Mouse (Mus musculus): ENCODE results near the gene Gnaz. TPM values are rescaled to one million over a fixed set of nuclear protein-coding genes. Genes with fewer than 3 reads are reported as not detected.
A peak's percentile ranks its signal among the peaks of the same experiment; 100 is the strongest.
"Not testable (repeated sequence)": the region's sequence is repeated elsewhere in the genome, so short reads cannot be mapped to it uniquely, and the experiment has no call there.

The Gnaz gene
- total RNA-seq, 2 experiments from 2014 or later, result 0.36 to 0.46 TPM

DNA sequence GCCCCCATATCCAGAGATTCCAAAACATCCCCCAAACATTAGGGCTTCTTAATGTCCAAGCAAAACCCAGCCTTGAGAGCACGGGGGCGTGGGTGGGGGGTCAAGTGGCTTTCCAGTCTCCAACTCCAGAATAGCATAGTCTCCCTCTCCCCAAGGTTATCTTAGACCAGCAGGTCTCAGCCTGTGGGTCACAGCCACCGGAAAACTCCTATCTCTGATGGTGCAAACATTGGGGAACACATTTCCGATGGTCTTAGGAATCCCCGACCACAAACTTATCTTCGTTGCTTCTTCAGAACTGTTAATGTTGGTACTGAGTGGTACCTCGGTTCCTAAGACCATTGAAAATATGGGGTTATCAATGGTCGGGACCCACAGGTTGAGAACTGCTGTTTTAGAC, 61.8 kb downstream of the Gnaz start:
- DNase-seq (ENCODE audit: low spot score), result no peak

DNA sequence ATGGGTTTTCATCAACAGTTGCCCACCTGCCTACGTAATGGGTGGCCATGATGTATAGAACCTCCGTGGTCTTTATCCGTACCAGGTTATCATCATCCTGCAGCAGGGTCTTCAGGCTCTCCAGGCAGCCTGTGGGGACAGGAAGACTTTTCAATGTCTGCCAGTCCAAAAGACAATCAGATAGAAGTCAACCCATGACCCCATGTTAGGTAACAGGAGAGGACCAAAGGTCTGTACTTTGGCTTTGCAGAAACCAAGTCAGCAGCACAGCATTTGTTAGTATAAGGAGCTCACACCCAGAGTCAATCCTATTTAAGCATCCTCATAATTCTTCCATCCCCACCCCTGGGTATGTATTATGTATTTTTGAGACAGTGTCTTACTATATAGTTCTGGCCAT, 62.7 kb downstream of the Gnaz start:
- no peak for DNase-seq (ENCODE audit: low spot score)

DNA sequence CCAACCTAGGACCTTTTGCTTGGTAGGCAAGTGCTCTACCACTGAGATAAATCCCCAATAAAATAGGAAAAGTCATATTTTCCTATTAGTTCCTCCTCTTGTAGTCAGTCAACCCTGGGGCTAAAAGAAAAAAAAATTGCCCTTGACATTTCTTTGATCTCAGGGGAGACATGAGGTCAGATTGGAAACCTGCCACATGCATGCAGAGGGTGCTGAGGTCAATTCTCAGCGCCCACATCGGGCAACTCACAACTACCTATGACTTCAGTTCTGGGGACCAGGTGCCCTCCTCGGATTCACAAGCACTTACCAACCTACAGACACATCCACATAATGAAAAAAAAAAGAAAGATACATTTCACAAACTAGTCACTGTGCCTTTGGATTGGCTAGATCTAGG, 63.3 kb downstream of the Gnaz start:
- no peak for DNase-seq (ENCODE audit: low spot score)

DNA sequence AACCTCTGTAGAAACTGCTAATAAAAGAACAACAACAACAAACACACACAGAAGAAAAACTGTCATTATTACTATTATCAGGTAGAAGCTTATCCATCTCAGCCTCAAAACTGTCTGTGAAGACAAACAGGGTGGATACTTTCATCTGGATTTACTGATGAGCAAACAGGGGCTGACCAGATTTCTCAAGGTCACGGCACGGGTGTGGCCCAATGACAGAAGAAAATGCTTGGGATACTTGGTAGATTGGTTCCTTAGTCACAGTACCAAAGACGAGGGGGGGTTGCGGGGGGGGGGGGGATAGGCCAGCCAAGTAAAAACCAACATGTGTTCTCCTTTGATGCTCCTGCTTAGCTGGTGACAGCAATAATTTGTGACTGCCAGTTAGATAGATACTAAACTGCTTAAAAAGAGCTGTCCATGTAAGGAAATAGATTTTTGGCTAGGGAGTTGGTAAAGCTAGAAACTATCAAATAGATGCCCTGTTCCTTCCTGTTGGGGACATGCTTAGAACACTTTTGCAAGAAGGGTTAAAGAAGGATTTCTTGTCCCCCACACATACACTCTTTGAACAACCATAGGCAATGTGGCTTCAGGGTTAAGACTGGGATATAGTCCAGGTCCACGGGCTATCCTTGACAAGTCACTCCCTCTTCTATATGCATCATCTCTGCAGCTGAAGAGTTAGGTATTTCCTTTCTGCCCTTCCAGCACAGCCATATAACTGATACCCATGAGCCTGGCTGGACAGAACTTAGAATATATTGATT, 64.6 kb downstream of the Gnaz start:
- no peak for DNase-seq (ENCODE audit: low spot score)

DNA sequence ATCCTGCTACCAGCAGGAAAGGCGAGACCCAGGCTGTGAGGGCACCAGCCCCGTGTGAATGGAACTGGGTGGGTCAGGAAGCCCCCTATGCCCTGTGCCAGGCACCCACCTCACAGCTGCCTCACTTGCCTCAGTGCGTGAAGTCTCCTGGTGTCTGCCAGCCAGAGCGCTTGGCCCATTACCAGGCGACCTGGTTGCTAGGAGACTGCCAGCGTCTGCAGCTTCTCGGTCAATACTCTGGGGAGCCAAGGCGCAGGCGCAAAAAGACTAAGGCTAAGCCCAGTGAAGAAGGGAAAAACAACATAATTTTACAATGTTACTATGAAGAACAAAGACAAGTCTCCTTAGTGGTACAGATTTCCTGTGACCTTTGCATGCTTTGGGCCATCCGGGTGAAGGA, 65.4 kb downstream of the Gnaz start, which contains the start of gene Rsph14:
TSS of gene Rsph14 (minus strand) at position 192 of the 400 bp plus-strand sequence.
- DNase-seq (ENCODE audit: low spot score), result peak; percentile 69

DNA sequence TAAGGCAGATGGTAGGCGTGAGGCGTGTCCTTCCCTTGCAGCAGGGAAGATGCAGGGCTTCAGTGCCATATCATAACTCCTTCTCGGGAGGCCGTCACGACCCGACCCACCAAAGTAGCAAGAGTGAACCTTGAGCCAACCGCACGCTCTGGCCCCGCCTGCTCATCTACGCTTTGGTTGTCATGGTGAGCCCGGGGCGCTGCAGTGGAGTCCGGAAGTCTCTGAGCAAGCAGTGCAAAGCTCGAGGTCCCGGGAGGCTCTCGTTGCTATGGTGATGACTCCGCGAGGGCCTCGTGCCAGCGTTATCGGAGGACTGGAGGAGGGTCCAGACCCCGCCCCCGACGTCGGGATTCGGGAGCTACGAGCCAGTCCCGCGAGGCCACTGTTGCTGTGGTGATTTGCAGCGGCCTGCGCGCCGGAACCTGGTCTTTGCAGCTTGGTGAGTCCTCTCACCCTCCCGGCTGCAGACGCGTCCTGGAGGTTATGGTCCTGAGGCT, 70.0 kb downstream of the Gnaz start, which contains the start of gene Rab36:
TSS of gene Rab36 (plus strand) at position 176 of the 497 bp plus-strand sequence.
- DNase-seq (ENCODE audit: low spot score), result peak; percentile 91

DNA sequence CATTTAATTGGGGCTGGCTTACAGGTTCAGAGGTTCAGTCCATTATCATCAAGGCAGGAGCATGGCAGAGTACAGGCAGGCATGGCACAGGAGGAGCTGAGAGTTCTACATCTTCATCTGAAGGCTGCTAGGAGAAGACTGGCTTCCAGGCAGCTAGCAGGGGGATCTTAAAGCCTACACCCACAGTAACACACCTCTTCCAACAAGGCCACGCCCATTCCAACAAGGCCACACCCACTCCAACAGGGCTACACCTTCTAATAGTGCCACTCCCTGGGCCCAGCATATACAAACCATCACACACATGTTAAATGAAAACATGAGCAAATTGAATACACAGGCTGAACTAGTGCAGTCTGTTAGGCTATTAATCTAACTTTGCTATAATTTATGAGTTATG, 75.1 kb downstream of the Gnaz start:
- not testable (repeated sequence) for DNase-seq (ENCODE audit: low spot score)

DNA sequence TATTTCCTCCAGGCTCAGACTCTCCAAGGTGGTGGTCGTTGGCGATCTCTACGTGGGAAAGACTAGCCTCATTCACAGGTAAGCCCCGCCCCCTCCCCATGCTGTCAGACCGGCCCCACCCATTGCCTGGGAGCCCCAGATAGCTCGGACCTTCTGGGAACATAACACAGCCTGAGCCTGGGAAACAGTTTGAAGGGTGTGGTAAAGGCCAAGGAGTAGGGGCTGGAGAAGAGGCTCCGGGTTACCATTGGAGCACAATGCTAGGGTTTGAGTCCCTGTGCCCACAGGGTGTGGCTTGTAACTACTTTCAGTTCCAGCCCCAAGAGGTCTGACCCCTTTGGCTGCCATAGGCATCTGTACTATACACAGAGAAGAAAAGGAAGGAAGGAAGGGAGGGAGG, 77.5 kb downstream of the Gnaz start:
- no peak for DNase-seq (ENCODE audit: low spot score)

DNA sequence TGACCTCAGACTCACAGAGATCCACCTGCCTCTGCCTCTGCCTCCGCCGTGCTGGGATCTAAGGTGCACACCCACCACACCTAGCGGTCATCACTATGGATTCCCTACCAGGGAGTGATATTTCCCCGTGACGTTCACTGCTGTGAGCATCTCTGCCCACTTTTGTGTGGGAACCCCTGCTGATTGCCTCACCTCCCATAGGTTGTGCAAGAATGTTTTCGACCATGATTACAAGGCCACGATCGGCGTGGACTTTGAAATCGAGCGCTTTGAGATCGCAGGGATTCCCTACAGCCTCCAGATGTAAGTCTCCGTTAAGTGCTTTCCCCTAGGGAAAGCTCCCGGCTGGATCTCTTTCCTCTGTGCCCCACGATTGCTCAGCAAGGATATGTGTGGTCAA, 78.9 kb downstream of the Gnaz start:
- DNase-seq (ENCODE audit: low spot score), result no peak

DNA sequence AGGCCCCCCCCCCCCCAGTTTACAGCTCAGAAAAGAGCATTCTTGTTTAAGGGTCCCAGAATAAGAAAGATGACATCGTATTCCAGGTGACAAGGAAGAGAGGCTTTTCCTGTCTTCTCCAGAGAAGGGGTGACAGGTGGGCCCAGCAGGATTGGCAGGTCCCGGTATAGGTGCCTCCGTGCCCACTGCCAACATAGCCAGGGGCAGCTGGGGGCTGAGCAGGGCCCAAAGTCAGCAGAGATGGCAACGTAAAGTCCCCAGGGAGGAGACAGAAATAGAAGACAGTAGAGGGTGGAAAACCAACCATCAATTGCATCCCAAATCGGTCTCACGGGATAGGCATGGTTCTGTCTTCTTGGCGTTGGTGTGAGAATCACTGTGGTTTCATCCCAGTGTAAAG, 81.7 kb downstream of the Gnaz start:
- no peak for DNase-seq (ENCODE audit: low spot score)

DNA sequence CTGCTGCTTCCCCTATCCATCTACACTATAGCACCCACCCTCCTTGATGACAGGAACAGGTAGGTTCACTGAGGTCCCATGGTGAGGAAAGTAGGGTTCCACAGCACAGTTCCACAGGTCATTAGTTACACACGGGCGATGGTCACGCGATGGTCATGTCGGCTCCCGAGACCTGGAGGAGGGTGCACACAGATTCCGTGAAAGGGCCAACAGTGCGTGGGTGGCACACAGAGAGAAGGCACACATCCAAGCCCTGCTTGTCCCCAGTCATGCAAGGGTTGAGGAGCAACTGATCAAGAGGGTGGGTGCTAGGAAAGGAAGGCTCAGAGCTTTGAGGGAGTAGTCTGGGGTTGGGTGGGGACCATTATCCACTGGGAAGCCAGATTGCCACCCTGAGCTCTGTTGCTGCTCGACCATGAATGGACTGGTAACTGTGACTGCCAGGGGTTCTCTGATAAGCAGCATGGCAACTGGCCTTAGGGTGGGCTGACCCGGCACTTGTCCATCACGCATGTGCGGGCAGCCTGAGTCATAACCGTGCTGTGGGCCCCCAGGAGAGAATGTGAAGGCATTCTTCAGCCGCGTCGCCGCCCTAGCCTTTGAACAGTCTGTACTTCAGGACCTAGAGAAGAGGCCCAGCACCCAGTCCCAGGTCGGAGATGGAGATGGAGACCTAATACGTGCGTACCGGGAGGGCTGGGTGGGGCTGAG, 84.5 kb downstream of the Gnaz start:
- no peak for DNase-seq (ENCODE audit: low spot score)

DNA sequence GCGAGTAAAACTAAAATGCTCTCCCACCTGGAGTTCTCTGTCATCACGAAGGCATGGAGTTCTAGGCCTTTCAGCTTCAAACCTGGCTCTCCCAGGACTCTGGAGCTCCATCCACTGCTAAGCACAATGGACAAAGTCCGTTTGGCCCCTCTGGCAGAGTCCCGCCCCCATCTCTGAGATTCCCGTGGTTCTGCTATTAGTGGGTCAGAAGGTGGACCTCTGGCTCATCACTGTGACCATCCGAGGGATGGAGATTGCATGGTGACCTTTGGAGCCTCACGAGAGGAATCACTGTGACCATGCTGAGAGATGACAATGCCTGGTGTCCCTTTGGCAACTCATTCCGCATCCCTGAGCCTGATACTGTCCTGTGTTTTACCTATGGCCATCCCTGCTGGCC, 85.9 kb downstream of the Gnaz start:
- no peak for DNase-seq (ENCODE audit: low spot score)

DNA sequence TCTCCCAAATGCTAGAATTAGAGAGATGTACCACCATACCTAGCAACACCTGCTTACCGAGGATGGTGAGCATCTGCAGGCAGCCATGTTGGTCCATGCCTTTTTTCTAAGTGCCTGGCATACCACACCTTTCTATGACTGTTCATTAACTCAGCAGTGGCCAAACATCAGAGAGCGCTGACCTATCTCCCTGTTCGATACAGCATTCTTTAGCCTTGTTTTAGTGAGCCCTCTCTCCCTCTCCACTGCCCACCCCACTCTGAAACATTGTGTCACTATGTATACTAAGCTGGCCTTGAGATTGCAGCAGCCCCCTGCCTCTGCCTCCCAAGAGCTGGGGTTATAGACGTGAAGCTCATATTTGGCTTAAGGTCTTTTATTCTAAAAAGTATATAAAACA, 86.7 kb downstream of the Gnaz start:
- no peak for DNase-seq (ENCODE audit: low spot score)

DNA sequence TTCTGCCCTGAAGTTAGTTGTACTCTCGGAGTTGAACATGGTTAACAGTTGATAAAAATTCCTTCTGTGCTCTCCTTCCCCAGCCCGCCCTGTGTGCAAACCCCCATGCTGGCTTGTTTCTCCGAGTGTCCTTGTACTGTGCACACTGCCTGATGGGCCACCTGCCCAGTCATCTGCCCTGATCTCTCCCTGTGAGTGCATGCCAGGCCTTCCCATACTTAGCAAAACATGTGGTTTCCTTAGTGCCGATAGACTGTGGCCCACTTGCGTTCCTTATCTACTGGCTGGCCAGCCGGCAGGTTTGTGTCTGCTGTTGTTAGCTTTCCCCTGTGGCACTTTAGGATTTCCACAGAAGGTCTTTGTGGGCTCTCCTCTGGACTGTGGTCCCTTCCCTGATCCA, 87.1 kb downstream of the Gnaz start:
- DNase-seq (ENCODE audit: low spot score), result peak; percentile 7

DNA sequence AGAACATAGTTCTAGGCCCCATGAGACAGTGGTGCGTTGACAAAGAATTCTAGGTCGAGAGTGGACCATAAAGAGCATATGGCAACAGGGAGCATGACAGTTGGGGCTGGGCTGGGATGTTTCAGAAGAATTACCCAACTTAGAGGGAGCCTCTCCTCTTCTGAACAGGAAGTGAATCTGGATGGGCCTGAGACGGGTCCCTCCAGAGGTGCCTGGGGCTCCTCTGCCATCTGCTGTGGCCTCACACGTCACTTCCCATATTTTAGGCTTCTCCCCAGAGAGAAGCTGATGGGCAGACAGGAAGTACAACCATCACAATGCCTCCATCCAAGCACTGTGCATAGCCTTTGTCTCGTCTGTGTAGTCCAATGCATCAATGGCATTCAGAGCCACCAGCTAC, 88.7 kb downstream of the Gnaz start:
- DNase-seq (ENCODE audit: low spot score), result no peak

DNA sequence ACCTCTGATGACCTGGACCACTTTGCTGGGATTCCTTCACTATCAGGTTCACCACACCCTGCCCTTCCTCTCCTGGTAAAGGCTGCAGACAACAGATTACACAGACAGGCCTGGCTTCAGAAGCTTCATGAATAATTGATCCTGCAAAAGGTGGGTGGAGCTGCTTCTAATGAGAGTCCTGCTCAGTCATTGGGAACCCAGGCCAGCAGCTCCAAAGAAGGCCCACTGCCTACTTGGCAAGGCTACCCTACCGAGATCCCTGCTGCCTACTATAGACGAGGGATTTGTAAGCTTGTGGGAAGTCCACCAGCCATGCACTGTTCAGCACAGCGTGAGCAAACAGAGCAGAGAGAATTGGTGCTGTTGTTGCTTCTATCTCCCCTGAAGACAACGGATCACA, 89.3 kb downstream of the Gnaz start:
- DNase-seq (ENCODE audit: low spot score), result no peak

DNA sequence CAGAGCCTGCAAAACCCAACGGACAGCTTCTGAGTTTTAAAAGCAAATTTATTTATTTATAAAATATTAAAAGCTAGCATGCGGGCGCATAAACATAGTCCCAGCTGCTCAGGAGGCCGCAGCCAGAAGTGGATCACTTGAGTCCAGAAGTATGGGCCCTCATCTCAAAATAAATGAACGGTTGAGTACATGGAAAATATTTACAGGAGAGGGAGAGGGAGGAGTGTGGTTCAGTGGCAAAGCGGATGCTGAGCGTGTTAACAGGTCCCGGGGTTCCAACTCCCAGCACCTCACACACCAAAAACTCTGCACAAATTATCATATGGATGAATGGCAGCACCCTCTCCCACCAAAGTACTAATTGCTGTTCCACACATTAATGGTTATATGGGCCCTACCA, 91.4 kb downstream of the Gnaz start:
- no peak for DNase-seq (ENCODE audit: low spot score)

DNA sequence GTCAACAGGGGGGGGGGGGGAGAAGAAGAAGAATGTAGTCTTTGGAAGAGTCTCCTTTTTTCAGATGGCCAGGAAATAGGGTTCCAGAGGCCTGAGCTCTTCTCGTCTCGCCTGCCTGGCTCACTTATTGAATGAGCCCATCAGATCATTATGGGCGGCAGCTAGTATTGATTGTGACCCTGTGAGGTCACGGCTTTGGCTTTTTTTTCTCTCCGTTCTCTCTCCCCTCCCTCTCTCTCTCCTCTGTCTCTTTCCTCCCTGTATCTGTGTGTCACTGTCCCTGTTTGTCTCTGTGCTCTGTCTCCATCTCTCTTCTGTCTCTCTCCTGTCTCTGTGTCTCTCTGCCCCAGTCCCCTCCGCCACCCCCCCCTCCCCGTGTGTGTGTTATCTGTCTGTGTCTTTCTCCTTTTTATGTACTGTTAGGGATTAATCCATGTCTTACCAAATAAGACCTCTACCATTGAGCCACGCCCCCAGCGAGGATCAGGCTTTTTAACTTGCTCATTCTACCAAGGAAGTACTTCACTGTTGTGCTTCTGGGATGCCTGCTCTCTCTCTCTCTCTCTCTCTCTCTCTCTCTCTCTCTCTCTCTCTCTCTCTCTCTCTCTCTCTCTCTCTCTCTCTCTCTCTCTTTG, 91.9 kb downstream of the Gnaz start:
- no peak for DNase-seq (ENCODE audit: low spot score)

DNA sequence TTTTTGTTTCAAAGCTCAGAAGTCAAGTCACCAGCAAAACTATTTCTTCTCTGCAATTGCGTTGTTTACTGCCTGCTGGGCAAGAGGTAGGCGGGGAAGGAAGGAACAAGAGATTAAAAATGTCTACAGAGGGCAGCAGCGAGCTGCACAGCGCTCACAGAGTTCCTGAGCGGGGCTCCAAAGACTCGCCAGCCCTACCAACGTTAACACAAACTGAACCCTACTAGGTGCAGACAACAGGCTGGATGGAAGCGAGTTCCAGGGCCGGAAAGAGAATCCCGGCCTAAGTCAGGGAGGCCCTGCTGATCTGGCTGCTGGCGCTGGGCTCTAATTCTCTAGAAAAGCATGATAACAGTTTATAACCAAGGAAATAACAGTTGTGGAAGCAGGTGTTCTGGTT, 92.4 kb downstream of the Gnaz start:
- DNase-seq (ENCODE audit: low spot score), result peak; percentile 86

DNA sequence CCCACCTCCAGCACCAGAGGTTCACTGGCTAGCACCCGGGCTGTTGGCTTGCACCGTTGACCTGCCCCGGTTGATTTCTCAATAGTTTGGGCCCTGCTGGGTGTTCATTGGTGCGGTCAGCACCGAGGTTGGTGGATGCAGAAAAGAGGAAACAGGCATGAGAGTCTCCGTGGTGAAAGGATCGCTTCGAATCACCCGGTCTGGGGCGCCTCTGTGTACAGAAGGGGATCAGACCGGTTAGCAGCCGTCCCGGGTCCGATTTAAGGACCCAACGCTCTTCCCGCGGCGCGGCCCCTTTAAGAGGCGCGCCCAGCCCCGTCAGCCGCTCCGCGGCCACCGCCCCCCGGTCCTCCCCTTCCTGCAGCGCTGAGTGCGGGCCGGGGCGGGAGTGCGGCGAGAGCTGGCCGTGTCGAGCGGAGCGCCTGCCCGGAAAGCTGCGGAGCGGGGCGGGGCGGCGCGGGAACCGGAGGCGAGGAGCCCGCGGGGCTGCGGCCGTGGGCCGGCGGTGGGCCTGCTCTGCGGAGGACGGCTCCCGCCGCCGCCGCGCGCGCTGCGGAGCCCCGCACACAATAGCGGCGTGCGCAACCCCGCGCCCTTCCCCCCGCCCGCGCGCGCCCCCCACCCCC, 93.4 kb downstream of the Gnaz start, which contains the start of gene Bcr:
TSS of gene Bcr (plus strand) at position 376 of the 626 bp plus-strand sequence.
- peak; percentile 75 for DNase-seq (ENCODE audit: low spot score)

DNA sequence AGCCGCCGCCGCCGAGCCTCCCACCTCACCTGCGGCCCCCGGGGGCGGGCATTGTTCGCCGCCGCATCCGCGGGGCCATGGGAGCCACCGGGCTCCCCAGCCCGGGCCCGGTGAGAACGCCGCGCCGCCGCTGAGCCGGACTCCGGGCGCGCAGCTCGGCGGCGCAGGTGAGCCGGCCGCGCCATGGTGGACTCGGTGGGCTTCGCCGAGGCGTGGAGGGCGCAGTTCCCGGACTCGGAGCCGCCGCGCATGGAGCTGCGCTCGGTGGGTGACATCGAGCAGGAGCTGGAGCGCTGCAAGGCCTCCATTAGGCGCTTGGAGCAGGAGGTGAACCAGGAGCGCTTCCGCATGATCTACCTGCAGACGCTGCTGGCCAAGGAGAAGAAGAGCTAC, 93.9 kb downstream of the Gnaz start:
- DNase-seq (ENCODE audit: low spot score), result no peak

All from gastrocnemius, adult 18-20 months (tissue).